Mouse (Mus musculus): ENCODE results near the gene Glis3. TPM values are rescaled to one million over a fixed set of nuclear protein-coding genes. Genes with fewer than 3 reads are reported as not detected.

Glis3 gene
- total RNA-seq, 1 experiment, result 3.3 TPM

GRCm38 (mm10) chr19:28519296-28519695 lies 160.6 kb downstream of the Glis3 start:
- in situ Hi-C loops (cut with MboI; ENCODE audit: low sequenced_read_pairs in 2 of 2, unreplicated experiment in 2 of 2), result no loop called here
- H3K4me3 ChIP-seq (ENCODE audit: insufficient read depth in 1 of 2, low read depth in 1 of 2, low read length in 2 of 2, poor library complexity in 1 of 2, severe bottlenecking in 1 of 2), result no peak overlapping the region

GRCm38 (mm10) chr19:28518846-28519245 lies 161.0 kb downstream of the Glis3 start:
- H3K36me3 ChIP-seq (ENCODE audit: control insufficient read depth, insufficient read depth, low read length, poor library complexity, severe bottlenecking), result no peaks in the 10 kb centered on the region
- in situ Hi-C loops (cut with MboI; ENCODE audit: low sequenced_read_pairs in 2 of 2, unreplicated experiment in 2 of 2), result no loop called here
- no peaks in the 10 kb centered on the region for H3K9me3 ChIP-seq (ENCODE audit: control insufficient read depth, insufficient read depth, low read depth, low read length)
- DNase-seq (ENCODE audit: low read depth, low spot score), result no peak
- H3K27ac ChIP-seq (ENCODE audit: insufficient read depth, low read depth, low read length, poor library complexity, severe bottlenecking), result no peak overlapping the region
- no peak overlapping the region for H3K4me3 ChIP-seq (ENCODE audit: insufficient read depth in 1 of 2, low read depth in 1 of 2, low read length in 2 of 2, poor library complexity in 1 of 2, severe bottlenecking in 1 of 2)
- no peak overlapping the region for H3K9ac ChIP-seq (ENCODE audit: insufficient read depth, low read depth, low read length, poor library complexity, severe bottlenecking)
- TF ChIP-seq HCFC1 (IDR thresholded peaks at IDR 0.05; ENCODE audit: borderline replicate concordance, insufficient read depth, low read length), result no peak
- TF ChIP-seq ZC3H11A (IDR thresholded peaks at IDR 0.05; ENCODE audit: borderline replicate concordance, low read depth, low read length), result no peak
- no peak for TF ChIP-seq ZNF384 (IDR thresholded peaks at IDR 0.05; ENCODE audit: low read depth, low read length)
- no peak for TF ChIP-seq MAFK (IDR thresholded peaks at IDR 0.05; ENCODE audit: insufficient read depth, low read depth, low read length)
- TF ChIP-seq CHD2 (IDR thresholded peaks at IDR 0.05; ENCODE audit: low read depth, low read length), result no peak
- no peaks in the 10 kb centered on the region for H3K4me1 ChIP-seq (ENCODE audit: control insufficient read depth in 2 of 2, insufficient read depth in 2 of 2, low read length in 2 of 2, poor library complexity in 1 of 2)

More at GRCm38 (mm10) chr19:28519296-28519695, 160.6 kb downstream of the Glis3 start:
- TF ChIP-seq HCFC1 (IDR thresholded peaks at IDR 0.05; ENCODE audit: borderline replicate concordance, insufficient read depth, low read length), result no peak
- no peak for TF ChIP-seq ZNF384 (IDR thresholded peaks at IDR 0.05; ENCODE audit: low read depth, low read length)
- TF ChIP-seq MAFK (IDR thresholded peaks at IDR 0.05; ENCODE audit: insufficient read depth, low read depth, low read length), result no peak
- TF ChIP-seq CHD2 (IDR thresholded peaks at IDR 0.05; ENCODE audit: low read depth, low read length), result no peak
- TF ChIP-seq ZC3H11A (IDR thresholded peaks at IDR 0.05; ENCODE audit: borderline replicate concordance, low read depth, low read length), result no peak
- no peak overlapping the region for H3K9ac ChIP-seq (ENCODE audit: insufficient read depth, low read depth, low read length, poor library complexity, severe bottlenecking)
- H3K4me1 ChIP-seq (ENCODE audit: control insufficient read depth in 2 of 2, insufficient read depth in 2 of 2, low read length in 2 of 2, poor library complexity in 1 of 2), result no peaks in the 10 kb centered on the region
- no peak for DNase-seq (ENCODE audit: low read depth, low spot score)
- no peak overlapping the region for H3K27ac ChIP-seq (ENCODE audit: insufficient read depth, low read depth, low read length, poor library complexity, severe bottlenecking)
- H3K36me3 ChIP-seq (ENCODE audit: control insufficient read depth, insufficient read depth, low read length, poor library complexity, severe bottlenecking), result no peaks in the 10 kb centered on the region
- H3K9me3 ChIP-seq (ENCODE audit: control insufficient read depth, insufficient read depth, low read depth, low read length), result no peaks in the 10 kb centered on the region

GRCm38 (mm10) chr19:28518266-28518665 lies 161.6 kb downstream of the Glis3 start:
- in situ Hi-C loops (cut with MboI; ENCODE audit: low sequenced_read_pairs in 2 of 2, unreplicated experiment in 2 of 2), result no loop called here

GRCm38 (mm10) chr19:28517464-28518080 lies 162.3 kb downstream of the Glis3 start:
- H3K36me3 ChIP-seq (ENCODE audit: control insufficient read depth, insufficient read depth, low read length, poor library complexity, severe bottlenecking), result no peaks in the 10 kb centered on the region
- no peak for DNase-seq (ENCODE audit: low read depth, low spot score)
- in situ Hi-C loops (cut with MboI; ENCODE audit: low sequenced_read_pairs in 2 of 2, unreplicated experiment in 2 of 2), result no loop called here
- H3K4me1 ChIP-seq (ENCODE audit: control insufficient read depth in 2 of 2, insufficient read depth in 2 of 2, low read length in 2 of 2, poor library complexity in 1 of 2), result no peaks in the 10 kb centered on the region
- H3K9ac ChIP-seq (ENCODE audit: insufficient read depth, low read depth, low read length, poor library complexity, severe bottlenecking), result no peak overlapping the region
- no peak overlapping the region for H3K4me3 ChIP-seq (ENCODE audit: insufficient read depth in 1 of 2, low read depth in 1 of 2, low read length in 2 of 2, poor library complexity in 1 of 2, severe bottlenecking in 1 of 2)
- H3K9me3 ChIP-seq (ENCODE audit: control insufficient read depth, insufficient read depth, low read depth, low read length), result no peaks in the 10 kb centered on the region
- H3K27ac ChIP-seq (ENCODE audit: insufficient read depth, low read depth, low read length, poor library complexity, severe bottlenecking), result no peak overlapping the region
- TF ChIP-seq HCFC1 (IDR thresholded peaks at IDR 0.05; ENCODE audit: borderline replicate concordance, insufficient read depth, low read length) (no peak), MAFK (IDR thresholded peaks at IDR 0.05; ENCODE audit: insufficient read depth, low read depth, low read length) (no peak), ZNF384 (IDR thresholded peaks at IDR 0.05; ENCODE audit: low read depth, low read length) (no peak), ZC3H11A (IDR thresholded peaks at IDR 0.05; ENCODE audit: borderline replicate concordance, low read depth, low read length) (no peak), CHD2 (IDR thresholded peaks at IDR 0.05; ENCODE audit: low read depth, low read length) (no peak)

More at GRCm38 (mm10) chr19:28518266-28518665, 161.6 kb downstream of the Glis3 start:
- no peaks in the 10 kb centered on the region for H3K9me3 ChIP-seq (ENCODE audit: control insufficient read depth, insufficient read depth, low read depth, low read length)
- H3K36me3 ChIP-seq (ENCODE audit: control insufficient read depth, insufficient read depth, low read length, poor library complexity, severe bottlenecking), result no peaks in the 10 kb centered on the region
- no peak overlapping the region for H3K4me3 ChIP-seq (ENCODE audit: insufficient read depth in 1 of 2, low read depth in 1 of 2, low read length in 2 of 2, poor library complexity in 1 of 2, severe bottlenecking in 1 of 2)
- no peak overlapping the region for H3K27ac ChIP-seq (ENCODE audit: insufficient read depth, low read depth, low read length, poor library complexity, severe bottlenecking)
- no peak for DNase-seq (ENCODE audit: low read depth, low spot score)
- no peak overlapping the region for H3K9ac ChIP-seq (ENCODE audit: insufficient read depth, low read depth, low read length, poor library complexity, severe bottlenecking)
- TF ChIP-seq MAFK (IDR thresholded peaks at IDR 0.05; ENCODE audit: insufficient read depth, low read depth, low read length) (no peak), CHD2 (IDR thresholded peaks at IDR 0.05; ENCODE audit: low read depth, low read length) (no peak), HCFC1 (IDR thresholded peaks at IDR 0.05; ENCODE audit: borderline replicate concordance, insufficient read depth, low read length) (no peak), ZNF384 (IDR thresholded peaks at IDR 0.05; ENCODE audit: low read depth, low read length) (no peak), ZC3H11A (IDR thresholded peaks at IDR 0.05; ENCODE audit: borderline replicate concordance, low read depth, low read length) (no peak)
- no peaks in the 10 kb centered on the region for H3K4me1 ChIP-seq (ENCODE audit: control insufficient read depth in 2 of 2, insufficient read depth in 2 of 2, low read length in 2 of 2, poor library complexity in 1 of 2)

All from ES-E14 (cell line).